Mouse (Mus musculus): Measurements from ENCODE around the gene Por. TPM values are rescaled to one million over a fixed set of nuclear protein-coding genes. Genes with fewer than 3 reads are reported as not detected.

The Por gene
- total RNA-seq, 2 experiments from 2014 or later, result 168 to 190 TPM

GRCm38 (mm10) chr5:135725991-135726390 lies 56.2 kb downstream of the Por start:
- no peak for DNase-seq (ENCODE audit: low spot score in 2 of 2)

- no peak for DNase-seq (ENCODE audit: low spot score in 2 of 2)
These were observed 57.0 kb downstream of the Por start for GRCm38 (mm10) chr5:135726641-135727346.

DNA sequence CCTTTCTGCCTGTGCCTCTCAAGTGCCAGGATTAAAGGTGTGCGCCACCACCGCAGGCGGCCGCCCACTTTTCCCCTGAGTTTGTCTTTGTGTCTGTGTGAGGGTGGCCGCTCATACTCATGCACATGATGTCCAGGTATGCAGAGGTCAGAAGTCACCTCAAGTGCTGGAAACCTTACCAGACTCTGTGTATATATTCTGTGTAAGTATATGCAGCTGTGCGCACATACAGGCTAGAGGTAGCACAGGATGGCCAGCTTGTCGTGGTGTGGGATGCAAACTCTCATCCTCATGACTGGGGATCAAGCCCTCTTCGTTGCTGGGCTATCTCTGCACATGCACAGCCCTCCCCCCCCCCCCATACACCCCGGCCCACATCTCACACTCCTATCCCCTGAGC lies 58.0 kb downstream of the Por start:
- no peak for DNase-seq (ENCODE audit: low spot score in 2 of 2)

DNA sequence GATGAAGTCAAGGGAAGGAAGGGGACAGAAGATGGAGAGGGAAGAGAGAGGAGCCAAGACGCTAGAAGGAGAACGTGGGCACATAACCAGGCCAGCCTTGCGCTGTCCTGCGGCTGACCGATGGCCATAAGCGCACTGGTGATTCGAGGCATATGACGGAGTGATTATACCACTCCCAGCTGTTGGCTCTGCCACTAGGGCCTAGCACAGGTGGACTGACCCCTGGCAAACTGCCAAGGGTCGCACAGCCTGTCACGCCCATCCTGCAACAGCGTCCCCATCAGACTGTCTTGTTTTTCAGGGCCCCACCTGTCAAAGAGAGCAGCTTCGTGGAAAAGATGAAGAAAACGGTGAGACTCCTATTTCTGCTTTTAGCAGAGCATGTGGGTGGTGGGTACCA lies 58.5 kb downstream of the Por start:
- no peak for DNase-seq (ENCODE audit: low spot score in 2 of 2)

- no peak for DNase-seq (ENCODE audit: low spot score in 2 of 2)
These were observed 59.5 kb downstream of the Por start for GRCm38 (mm10) chr5:135729351-135729750.

DNA sequence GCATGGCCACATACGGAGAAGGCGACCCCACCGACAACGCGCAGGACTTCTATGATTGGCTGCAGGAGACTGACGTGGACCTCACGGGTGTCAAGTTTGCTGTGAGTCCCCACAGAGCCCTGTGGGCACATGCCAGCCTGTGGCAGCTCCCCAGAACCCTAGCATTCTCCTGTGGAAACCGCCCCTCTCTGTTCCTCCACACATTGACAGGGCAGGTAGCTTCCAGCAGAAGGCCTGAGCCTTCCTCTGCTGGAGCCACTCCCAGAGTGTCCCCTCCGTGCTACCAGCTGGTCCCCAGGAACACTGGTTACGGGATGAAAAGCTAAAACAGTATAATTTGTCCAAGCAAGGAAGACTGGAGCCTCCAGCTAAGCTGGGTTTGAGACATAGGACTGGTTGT lies 60.4 kb downstream of the Por start:
- no peak for DNase-seq (ENCODE audit: low spot score in 2 of 2)

- no peak for DNase-seq (ENCODE audit: low spot score in 2 of 2)
These were observed 61.1 kb downstream of the Por start for GRCm38 (mm10) chr5:135730916-135731315.

GRCm38 (mm10) chr5:135731322-135731721 lies 61.5 kb downstream of the Por start:
- DNase-seq (ENCODE audit: low spot score in 2 of 2), result no peak

GRCm38 (mm10) chr5:135733071-135733470 lies 63.2 kb downstream of the Por start:
- no peak for DNase-seq (ENCODE audit: low spot score in 2 of 2)

DNA sequence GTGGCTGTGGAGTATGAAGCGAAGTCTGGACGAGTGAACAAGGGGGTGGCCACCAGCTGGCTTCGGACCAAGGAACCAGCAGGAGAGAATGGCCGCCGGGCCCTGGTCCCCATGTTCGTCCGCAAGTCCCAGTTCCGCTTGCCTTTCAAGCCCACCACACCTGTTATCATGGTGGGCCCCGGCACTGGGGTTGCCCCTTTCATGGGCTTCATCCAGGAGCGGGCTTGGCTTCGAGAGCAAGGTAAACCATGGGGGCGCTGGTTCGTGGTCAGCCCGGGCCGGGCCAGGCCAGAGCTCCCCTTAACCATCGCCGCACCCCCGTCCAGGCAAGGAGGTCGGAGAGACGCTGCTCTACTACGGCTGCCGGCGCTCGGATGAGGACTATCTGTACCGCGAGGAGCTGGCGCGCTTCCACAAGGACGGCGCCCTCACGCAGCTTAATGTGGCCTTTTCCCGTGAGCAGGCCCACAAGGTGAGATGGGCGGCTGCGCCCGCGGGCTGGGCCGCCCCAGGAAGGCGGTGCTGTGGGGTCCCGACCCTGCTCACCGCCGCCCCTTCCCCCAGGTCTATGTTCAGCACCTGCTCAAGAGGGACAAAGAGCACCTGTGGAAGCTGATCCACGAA lies 64.3 kb downstream of the Por start:
- no peak for DNase-seq (ENCODE audit: low spot score in 2 of 2)

DNA sequence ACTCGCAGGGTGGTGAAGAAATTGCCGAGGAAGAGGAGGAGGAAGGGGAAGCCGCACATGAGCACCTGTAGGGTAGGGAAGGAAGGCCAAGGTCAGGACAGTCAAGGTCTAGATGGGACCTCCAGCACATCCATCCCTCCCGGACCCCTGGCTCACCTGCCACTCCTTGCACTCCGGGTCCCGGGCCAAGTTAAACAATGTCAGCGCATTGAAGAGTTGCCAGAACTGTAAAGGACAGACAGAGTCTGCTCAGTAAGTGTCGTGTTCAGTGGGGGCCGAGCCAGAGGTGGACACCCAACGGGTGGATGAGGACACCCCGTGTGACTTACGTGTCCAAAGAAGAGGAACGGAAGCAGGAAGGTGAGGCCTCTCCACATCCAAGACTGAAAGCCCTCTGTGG lies 65.9 kb downstream of the Por start:
- no peak for DNase-seq (ENCODE audit: low spot score in 2 of 2)

DNA sequence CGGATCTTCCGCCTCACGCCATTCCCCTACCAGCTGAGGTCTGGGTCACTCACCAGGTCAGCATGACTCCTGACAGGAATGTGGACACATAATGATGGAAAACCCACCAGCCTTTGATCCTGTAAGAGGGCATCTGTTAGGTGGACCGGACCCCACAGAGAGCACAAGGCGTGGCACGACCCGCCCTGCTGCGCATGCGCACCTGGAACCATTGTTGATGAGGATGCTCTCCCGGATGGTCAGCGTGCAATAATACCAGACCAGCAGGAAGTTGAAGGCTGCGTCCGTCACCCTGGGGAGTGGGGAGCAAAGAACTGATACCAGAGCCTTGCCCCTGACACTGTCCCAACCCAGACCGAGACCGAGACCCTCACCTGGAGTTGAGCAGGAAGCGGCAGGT lies 66.7 kb downstream of the Por start:
- no peak for DNase-seq (ENCODE audit: low spot score in 2 of 2)

DNA sequence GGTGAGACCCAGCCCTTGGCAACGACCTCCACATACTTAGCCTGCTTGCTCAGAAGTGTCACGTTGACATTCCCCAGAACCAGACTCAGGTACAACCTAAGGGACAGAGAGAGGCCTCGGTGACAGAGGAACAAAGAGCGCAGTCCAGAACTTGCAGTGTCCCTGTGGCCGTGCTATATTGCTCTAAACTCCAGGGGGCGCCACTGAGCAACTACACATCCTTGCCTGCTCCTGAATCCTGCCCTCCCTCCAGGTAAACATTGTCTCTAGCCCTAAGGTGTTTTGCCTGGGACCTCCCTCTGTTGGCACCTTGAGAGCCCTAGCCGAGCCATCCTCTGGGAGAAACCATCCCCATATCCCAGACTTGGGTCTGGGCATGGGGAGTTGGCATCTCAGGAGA lies 67.3 kb downstream of the Por start:
- DNase-seq (ENCODE audit: low spot score in 2 of 2), result no peak

DNA sequence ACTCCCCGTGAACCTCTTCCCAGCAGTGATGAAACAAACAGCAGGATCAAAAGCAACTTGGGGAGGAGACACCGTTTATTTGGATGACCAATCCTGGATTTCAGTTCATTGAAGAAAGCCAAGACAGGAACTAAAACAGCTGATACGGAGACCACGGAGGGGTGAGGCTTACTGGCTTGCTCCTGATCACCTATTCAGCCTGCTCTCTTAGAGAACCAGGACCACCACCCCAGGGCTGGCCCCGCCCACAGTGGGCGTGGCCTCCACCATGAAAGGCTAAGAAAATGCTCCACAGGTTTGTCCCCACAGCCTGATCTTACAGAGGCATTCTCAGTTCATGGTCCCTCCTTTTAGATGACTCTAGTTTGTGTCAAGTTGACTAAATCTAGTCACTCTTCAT lies 68.4 kb downstream of the Por start:
- DNase-seq (ENCODE audit: low spot score in 2 of 2), result no peak

DNA sequence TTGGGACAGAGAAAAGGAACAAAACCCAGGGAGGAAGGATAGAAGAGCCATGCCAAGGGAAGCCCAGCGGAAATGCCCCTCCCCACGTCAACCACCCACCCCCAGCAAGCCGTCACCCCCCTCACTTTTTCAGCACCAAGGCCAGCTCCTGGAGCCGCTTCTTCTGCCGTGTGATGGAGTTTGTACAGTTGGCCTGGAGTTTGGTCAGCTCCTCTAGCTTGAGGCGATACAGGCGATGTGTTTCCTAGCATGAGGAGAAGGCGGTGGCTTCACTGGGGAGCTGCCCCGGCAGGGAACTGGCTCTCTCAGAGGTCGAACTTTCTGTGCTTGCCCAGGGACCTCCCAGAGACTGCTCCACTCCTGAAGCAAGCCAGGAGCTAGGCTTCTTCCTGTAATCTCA lies 72.3 kb downstream of the Por start:
- no peak for DNase-seq (ENCODE audit: low spot score in 2 of 2)

DNA sequence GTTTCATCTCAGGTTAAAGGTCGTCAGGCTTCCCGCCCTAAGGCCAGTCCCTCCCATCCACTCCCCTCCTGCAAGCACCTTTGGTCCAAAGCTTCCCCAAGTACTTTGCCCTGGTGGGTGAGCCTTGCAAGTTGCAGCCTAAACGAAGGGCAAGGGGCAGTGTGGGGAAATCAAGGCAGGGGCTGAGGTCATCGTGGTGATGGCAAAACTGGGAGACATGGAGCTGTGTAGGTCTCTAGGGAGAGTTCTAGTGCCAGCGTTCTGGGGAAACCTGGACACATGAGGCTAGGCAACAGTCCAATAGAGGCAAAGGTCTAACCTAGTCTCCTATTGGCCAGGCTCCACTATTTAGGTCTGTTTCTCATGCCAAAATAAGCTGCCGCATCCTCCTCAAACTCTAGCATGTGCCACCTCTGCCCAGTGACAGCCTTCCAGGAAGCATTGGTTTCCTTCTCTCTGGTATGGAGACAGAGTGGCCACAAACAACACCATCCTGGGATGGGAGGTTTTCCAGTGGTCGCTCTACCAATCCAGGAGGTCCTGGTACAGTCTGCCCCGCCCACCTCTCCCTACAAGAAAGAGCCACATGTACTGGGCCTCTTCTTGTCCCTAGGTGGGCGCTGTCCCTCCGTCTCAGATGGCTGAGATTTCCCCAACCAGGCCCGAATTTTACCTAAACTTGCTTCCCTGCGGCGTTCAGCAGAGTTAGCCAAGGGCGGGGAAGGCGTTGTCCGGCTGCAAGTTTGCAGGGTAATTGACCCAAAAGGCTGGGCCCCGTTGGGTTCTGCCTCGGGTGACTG lies 73.3 kb downstream of the Por start:
- DNase-seq (ENCODE audit: low spot score in 2 of 2), result no peak

DNA sequence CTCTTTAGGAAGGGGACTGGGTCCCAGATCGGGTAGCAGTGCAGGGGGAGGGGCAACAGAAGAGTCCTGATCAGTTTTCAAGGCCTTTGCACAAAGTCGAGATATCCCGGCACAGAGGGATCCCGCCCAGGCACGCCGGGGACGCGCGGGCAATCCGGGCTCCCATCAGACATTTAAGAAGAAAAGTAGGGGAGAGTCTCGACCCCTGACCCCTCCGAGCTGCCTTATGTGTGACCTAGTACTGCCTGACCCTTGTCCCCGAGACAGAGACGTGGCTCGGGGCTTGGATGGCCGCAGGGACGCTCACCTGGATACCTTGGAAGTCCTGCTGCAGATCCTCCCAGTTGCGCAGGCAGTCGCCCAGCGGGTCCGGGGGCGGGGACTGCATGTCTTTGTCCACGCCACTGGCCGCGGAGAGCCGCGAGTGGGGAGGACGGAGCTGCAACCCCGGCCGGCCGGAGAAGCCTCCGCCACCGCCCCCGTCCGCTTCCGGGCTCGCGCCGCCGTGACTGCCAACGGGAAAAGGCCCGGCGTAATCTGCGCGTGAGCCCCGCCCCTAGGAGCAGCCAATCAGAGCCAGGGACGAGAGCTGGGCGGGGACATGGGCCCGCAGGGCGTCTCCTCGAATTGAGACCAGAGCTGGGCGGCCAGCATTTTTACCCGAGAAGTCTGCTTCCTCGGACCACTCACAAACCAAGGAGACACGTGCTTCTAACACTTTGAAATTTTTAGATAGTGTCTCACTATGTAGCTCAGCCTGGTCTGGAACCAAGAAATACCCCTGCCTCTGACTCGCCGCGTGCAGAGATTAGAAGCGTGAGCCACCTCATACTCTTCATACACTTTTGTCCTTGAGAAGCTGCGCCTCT lies 74.1 kb downstream of the Por start, which contains the start of gene Tmem120a:
Gene Tmem120a (minus strand): TSS at position 708 of the 869 bp plus-strand sequence.
- peak; percentile 90 to 91 for DNase-seq (ENCODE audit: low spot score in 2 of 2)

GRCm38 (mm10) chr5:135744742-135745141 lies 74.9 kb downstream of the Por start:
- DNase-seq (ENCODE audit: low spot score in 2 of 2), result no peak

- no peak for DNase-seq (ENCODE audit: low spot score in 2 of 2)
These were observed 81.2 kb downstream of the Por start for GRCm38 (mm10) chr5:135751041-135751440.

- DNase-seq (ENCODE audit: low spot score in 2 of 2), result no peak
These were observed 81.8 kb downstream of the Por start for GRCm38 (mm10) chr5:135751595-135751994.

GRCm38 (mm10) chr5:135761881-135762280 lies 92.0 kb downstream of the Por start:
- no peak for DNase-seq (ENCODE audit: low spot score in 2 of 2)

Measured in adrenal gland, postnatal 4 days (tissue).